Mouse (Mus musculus) frontal cortex, postnatal 25 days (tissue): Measurements from ENCODE around the gene Vkorc1.
"Not testable (repeated sequence)": the region's sequence is repeated elsewhere in the genome, so short reads cannot be mapped to it uniquely, and the experiment has no call there.

Experiments used
- DNase-seq, 2 experiments: peaks; one replicate each; pipeline ENCODE4 v3.0.0; 2022; ENCODE audit warnings: low spot score in 2 of 2

The Vkorc1 gene

DNA sequence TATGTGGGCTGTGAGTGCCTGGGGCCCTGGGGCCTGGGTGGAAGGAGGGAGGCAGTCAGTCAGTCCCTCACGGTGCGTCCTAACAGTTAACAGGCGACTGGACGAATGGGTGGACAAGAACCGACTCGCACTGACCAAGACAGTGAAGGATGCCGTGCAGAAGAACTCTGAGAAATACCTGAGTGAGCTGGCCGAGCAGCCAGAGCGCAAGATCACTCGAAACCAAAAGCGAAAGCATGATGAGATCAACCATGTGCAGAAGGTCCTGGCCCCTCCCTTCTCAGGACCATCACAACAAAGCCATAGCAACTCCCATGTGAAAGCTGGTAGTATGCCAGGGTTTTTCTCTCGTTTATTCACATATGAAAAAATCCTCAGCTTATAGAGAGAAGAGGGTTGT, 19.9 kb upstream of the Vkorc1 start:
- no peak for DNase-seq

DNA sequence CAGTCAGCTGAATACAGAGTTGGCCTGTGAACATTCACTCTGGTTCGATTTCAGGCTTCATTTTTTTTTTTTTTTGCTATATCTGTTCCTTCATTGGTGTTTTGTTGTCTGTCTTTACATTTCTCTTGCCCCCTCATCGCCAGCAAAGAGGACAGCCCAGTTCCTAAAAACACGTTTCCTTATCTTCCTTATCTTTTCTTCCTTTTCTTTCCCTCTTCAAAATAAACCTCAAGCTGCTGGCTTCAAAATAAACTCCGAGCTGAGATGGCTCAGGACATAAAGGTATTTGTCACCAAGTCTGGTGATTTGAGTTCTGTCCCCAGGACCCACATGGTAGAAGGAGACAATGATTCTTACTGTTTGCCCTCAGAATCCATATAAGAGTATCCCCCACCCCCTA, 17.5 kb upstream of the Vkorc1 start:
- no peak for DNase-seq

DNA sequence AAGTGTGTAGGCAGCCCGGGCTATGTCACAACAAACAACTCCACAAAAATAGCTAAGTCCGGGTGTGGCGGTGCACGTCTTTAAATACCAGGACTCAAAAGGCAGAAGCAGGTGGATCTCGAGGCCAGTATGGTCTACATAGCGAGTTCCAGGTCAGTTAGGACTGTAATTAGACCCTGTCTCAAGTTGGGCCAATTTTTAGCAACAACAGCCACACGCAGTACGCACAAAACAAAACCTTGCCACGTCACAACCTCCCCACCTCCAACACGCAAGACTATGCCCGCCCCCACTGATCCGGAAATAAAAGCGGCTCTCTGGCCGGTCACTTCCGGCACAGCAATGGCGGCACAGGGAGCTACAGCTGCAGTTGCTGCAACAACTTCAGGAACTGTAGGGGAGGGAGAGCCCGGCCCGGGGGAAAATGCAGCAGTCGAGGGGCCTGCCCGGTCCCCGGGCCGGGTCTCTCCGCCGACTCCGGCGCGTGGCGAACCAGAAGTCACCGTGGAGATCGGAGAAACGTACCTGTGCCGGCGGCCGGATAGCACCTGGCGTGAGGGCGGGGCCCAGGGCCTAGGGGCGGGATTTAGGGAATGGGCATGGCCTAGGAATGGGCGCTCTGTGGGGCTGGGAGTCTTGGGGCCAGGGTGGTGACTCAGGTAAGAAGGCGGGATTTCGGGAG, 16.9 kb upstream of the Vkorc1 start, which contains the start of gene Kat8:
TSS of gene Kat8 (plus strand) at position 327 of the 682 bp plus-strand sequence.
- peak; percentile 60 to 80 for DNase-seq

DNA sequence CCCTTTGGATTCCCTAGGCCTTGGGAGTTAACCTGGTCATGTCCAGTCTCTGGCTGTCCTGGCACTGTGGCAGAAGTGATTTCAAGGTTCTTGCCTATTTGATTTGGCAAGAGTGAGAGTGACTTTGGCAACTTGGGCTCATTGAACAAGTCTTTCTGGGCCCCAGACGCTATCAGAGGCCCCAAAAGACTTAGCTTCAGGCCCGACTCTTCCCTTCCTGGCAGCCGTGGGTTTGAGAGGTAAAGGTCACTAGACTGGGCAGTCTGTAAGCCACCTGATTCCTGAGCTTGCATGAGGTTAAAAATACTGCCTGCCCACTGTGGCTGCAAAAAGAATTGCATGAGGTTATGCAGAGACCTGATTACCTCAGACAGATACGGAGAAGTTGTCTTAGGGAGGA, 13.2 kb upstream of the Vkorc1 start:
- DNase-seq = no peak

DNA sequence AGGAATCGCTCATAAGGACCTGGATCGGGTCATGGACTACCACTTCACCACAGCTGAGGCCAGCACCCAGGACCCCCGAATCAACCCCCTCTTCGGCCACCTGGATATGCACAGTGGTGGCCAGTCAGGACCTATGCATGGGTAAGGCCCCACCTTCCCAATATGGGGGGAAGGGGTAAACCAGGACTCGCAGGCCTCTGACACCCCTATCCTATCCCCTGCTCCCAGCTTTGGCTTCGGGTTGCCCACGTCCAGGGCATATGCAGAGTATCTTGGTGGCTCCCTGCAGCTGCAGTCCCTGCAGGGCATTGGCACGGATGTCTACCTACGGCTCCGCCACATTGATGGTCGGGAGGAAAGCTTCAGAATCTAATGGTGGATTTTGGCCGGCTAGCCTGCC, 12.5 kb upstream of the Vkorc1 start:
- DNase-seq = no peak

DNA sequence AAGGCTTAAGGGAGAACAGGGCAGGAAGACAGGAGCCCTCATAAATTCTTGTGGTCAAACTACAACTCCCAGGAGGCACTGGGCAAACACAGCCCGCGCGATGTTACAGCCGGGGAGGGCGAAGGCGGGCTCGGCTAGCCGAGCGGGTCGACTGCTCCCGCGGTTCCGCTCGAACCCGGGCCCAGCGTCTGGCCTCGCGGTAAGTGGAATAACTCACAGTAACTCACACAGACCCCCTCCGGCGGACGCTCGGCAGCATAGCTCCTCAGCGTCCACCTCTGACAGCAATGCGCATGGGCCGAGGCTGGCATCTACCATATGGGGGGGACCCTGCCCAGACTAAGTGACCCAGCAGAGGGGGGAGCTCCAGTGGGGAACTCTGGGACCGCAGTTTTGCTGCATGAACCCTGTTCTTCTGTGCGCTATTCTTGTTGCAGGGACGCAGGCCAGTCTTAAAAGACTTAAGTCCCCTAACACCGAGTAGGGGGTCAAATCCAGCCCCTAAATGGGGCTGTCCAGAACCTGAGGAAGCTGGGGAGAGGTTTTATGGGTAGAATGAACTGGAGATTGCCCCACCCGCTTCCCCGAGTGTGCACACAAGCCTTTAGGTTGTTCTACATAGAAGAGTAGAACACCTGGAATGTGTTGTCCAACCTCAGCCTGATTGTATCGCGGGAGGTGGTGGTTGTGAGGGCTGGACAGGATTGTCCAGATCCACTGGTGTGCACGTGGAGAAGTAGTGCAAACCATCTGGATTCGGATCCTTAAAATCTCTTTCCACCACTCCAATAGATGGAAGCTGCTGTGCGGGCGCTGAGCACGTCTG, 8.8 kb upstream of the Vkorc1 start, which contains the start of gene Bckdk:
TSS of gene Bckdk (plus strand) at position 112 of the 826 bp plus-strand sequence.
- DNase-seq = peak; percentile 63 to 68

DNA sequence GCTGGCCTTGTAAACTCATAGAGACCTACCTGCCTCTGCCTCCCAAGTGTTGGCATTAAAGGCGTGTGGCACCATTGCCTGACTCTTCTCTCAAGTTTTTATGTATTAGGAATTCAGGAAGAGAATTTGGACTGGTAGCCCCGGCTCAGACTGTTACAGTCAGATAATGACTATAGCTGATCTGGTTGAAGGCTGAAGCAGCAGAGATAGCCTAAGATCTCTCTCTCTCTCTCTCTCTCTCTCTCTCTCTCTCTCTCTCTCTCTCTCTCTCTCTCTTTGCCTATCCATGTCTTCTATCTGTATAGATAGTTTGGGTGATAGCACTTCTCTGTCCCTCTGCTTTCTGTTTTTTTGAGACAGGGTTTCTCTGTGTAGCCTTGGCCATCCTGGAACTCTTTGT, 6.4 kb upstream of the Vkorc1 start:
- DNase-seq = no peak

DNA sequence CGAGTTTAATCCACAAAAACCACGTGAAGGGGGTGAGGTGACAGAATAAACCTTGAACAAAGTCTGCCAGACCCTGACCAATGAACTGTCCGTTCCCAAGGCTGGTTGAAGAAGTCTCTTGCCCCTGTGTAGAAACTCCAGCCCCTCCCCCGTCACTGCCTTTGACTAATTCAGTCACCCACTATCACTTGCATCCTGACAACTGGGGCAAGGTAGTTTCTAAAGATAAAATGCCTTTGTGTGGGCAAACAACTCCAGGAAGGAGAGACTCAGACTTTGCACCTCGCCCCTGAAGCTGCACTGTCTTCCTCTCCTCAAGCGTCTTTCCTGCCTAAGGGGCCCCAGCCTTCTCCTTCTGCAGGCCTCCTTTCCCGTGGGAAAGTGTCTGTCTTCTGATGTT, 4.6 kb upstream of the Vkorc1 start:
- no peak for DNase-seq

DNA sequence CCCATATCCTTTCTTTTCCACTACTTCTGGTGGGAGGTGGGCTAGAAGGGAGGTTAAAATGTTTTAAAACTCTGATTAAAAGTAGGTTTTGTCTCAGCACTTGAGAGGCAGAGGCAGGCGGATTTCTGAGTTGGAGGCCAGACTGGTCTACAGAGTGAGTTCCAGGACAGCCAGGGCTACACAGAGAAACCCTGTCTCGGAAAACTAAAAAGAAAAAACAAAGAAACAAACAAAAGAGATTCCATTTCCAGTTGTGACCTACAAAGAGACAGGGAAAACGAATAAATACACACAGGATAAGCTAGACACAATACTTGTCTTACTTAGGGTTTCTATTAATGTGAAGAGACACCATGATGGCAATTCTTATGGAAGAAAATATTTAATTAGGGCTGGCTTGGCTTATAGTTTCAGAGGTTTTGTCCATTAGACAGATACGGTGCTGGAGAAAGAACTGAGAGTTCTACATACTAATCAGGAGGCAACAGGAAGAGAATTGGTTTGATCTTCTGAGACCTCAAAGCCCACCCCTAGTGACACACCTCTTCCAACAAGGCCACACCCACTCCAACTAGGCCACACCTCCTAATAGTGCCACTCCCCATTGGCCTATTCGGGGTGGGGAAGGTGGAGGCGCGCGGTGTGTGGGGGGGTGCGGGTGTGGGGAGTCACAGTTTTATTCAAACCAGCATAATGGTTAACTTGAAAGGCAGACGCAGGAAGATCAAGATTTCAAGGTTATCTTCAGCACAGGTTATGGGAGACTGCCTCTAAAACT, 3.0 kb upstream of the Vkorc1 start:
- DNase-seq = no peak

DNA sequence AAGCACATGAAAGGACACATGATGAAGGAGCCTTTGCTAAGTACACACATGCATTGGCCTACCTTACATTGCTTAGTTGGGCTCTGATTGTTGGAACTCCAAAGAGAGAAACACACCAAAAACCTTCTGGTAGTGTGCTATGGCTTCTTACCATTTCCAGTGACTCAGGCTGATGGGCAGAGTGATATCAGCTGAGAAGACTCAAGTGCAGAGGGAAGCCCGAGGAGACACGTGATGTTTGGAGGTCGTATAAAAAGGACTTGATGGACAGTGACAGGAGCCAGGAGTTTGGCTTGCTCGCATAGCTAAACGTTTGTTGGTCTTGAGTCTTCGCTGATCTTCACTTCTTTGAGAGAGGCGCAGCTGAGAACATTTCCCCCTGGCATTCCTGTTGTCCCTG, 2.1 kb upstream of the Vkorc1 start:
- DNase-seq = no peak

DNA sequence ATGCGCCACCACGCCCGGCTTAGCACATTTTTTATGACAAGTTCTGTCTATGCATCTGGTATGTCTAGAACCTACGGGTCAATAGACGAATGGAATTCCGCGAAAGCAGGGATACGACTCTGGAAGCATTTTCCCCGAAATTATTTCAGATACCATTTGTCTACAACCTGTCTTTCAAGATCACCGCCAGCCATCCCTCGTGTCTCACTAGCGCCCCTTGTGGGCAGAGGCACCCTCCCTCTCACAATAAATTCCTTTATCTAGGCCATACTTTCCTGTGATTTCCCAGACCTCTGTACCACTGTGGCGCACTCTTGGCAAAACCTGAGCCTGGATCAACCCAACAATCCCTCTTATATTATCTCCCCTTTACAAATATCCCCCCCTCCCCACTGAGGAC, 967 bp upstream of the Vkorc1 start:
- DNase-seq = no peak

DNA sequence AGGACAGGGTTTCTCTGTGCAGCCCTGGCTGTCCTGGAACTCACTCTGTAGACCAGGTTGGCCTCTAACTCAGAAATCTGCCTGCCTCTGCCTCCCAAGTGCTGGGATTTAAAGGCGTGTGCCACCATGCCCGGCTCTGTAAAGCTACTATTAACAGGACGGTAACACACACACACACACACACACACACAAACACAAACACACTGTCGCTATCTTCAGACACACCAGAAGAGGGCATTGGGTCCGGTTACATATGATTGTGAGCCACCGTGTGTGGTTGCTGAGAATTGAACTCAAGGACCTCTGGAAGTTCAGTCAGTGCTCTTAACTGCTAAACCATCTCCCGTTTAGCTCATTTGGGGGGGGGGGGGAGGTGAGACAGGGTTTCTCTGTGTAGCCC, 474 bp upstream of the Vkorc1 start:
- not testable (repeated sequence) for DNase-seq

DNA sequence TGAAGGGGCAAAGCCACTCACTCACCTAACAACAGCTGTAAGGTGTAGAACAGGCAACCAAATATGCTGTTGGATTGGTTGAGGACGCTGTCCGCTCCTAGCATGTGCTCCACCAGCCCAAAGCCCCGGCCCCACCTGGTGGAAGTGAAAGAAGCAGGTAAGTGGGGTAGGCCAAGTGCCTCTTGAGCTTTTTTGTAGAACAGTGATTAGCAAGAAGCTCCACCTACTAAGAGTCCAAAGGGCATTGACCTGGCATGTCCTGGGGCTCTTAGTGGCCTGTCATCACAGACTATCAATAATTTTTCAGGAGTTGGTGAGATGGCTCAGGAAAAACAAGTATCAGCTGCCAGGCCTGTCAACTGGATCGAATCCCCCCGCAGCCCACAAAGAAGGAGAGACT, 937 bp downstream of the Vkorc1 start:
- no peak for DNase-seq

DNA sequence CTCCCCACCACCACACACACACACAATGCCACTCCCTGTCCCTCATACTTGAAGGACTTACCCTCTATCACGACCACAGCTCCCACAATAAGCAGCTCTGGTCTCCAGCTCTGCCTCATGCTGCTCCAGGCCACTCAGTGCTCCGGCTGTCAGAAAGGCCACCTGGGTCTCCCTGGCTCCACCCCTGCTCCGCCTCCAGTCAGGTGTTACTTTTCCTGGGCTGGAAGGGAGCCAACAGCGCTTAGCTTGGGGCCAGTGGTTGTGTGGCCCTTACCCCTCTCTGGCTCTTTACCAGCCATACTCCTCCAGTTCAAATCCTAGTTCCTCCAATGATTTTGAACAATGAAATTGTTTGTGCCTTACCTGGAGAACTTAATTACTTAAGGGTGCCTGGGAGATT, 4.6 kb downstream of the Vkorc1 start, which contains the start of gene Prss53:
TSS of gene Prss53 (minus strand) at position 173 of the 400 bp plus-strand sequence.
- no peak for DNase-seq

DNA sequence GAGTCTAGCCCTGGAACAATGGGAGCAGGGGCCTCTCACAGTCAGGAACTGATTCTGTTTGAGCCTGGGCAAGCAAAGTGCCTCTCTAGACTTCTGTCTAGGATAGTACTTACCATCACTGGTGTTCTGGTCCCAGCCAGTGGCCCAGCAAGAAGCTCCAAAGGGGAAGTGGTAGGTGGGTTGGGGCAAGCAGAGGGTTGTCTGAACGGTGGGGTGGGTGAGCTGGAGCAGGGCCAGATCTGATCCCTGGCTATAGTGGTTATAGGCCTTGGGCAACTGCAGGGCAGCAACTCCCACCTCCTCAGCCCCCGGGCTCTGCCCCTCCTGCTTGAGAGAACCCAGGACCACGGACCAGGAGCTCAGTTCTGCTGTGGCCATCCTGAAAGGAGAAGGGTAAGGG, 6.6 kb downstream of the Vkorc1 start:
- DNase-seq = no peak

DNA sequence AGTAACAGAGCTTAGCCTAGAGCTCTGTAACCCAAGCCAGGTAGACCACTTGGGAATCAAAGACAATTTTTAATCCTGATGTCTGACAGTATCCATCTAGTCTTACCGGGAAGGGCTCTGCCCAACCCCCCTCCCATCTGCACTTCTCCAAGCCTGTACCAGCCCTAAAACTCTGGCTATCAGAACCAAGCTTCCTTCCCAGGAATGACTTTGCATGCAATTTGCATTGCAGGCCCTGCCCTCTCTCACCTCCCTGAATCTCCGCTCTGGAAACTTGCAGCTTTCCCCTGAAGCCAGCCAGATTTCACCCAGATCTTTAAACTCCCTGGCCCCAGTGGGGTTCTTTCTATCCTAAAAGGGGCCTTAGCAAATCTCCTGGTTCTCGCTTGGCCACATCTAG, 7.6 kb downstream of the Vkorc1 start:
- no peak for DNase-seq

DNA sequence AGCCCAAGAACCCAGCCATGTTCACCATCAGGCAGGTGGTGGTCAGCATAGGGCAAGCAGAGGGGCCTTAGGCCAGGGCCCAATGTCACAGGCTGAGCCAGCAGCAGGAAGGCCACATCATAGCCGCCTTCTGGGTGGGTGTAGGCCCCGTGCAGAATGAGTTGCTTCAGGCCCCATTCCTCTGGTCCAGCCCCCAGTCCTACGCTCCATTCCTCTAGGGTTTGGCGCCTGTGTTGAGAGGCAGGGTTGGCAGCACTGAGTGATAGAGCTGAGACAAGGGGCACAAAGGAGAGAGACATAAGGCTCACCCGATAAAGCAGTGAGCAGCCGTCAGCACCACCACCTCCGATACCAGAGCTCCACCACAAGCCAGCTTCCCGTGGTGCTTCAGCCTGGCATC, 8.2 kb downstream of the Vkorc1 start:
- DNase-seq = no peak

DNA sequence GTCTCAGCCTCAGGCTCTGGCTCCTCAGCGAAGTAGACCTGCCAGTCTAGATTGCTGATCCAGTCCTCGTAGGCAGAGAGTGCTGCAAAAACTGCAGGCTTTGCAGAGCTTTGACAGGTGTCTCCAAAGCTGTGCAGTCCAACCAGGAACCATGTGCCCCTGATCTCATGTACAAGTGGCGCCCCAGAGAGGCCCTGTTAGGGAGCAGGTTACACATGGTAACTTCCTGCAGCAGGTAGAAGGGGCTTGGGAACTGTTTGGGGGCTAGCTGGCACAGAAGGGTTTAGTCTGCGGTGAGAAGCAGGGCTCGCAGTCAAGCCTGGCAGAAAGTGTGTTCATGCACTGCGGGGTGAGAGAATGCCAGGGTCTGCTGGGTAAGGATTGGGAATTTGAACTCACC, 8.9 kb downstream of the Vkorc1 start:
- no peak for DNase-seq

DNA sequence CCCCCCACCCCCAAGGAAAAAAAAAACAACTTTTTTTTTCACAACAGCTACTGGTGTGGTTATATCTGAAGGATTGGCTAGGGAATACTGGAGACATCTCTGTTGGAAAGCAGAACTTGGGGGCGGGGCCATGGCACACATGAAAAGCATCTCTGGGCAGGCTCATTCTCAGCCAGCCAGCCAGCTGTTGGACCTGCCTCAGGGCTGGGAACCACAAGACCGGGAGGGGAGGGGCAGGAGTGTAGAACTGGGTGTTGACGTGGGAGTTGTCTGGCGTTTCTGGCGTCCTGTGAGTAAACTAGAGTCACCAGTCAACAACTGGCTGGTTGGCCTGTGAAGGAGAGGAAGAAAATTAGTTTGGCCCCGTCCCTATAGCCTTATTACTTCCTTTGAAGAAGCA, 9.5 kb downstream of the Vkorc1 start:
- no peak for DNase-seq

DNA sequence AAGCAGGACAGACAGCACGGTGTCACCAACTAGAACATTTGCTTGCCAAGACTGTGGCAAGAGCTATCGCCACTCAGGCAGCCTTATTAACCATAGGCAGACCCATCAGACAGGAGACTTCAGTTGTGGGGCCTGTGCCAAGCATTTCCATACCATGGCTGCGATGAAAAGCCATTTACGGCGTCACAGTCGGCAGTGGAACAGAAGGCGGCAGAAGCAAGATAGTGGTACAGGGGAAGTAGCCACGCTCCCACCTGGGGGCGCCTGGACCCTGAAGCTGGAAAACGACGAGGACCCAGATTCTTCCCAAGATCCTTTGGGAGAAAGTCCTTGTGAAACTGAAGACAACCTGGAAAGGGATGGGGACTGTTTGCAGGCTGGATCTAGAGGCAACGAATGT, 15.0 kb downstream of the Vkorc1 start:
- no peak for DNase-seq

DNA sequence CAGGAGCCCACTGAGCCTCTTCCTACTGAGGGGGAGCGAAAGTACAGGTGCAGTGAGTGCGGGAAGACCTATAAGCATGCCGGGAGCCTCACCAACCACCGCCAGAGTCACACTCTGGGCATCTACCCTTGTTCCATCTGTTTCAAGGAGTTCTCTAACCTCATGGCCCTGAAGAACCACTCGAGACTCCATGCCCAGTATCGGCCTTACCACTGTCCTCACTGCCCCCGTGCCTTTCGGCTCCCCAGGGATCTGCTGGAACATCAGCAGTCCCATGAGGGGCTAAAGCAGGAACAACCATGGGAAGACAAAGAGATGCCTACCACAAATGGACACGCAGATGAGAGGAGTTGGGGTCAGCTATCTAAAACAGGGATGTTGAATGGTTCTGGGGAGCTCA, 16.1 kb downstream of the Vkorc1 start:
- no peak for DNase-seq
